Mouse (Mus musculus): ENCODE results near the gene Etnk2.
A peak's percentile ranks its signal among the peaks of the same experiment; 100 is the strongest.
"Not testable (repeated sequence)": the region's sequence is repeated elsewhere in the genome, so short reads cannot be mapped to it uniquely, and the experiment has no call there.

Gene Etnk2

DNA sequence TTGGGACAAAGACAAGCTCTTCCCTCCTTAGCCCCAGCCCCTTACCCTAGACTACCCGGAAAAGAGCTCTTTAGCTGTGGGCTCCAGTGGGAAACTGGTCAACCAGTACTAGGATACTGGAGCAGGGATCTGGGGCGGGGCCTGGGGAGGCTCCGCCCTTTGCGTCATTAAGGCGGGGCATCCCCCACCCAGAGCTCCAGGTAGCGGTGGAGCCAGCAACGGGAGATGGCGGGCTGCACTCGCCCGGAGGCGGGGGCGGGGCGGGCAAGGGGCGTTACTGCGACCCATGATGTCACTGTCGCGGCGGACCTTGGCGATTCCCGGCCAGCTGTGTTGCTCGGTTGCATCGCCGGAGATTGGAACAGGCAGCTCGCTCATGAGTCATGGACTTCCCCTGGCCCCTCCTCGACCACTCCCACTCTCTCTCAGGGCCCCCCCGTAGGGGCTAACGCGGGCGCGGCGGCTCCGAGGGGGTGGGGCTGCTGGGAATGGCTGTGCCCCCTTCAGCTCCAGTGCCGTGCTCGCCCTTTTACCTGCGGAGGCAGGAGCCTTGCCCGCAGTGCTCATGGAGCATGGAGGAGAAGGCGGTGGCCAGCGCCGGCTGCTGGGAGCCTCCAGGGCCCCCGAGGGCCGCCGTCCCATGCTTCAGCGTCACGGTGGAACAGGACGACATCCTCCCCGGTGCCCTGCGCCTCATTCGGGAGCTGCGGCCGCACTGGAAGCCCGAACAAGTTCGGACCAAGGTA, at the start of gene Etnk2:
Gene Etnk2, plus strand, starts transcription at position 297 of the 746 bp plus-strand sequence.
- DNase-seq, result peak; percentile 88

GRCm38 (mm10) chr1:133314364-133314763, 49.0 kb upstream of the Etnk2 start:
- DNase-seq, result peak; percentile 79

- no peak for DNase-seq
These were observed 47.6 kb upstream of the Etnk2 start for GRCm38 (mm10) chr1:133315775-133316174.

DNA sequence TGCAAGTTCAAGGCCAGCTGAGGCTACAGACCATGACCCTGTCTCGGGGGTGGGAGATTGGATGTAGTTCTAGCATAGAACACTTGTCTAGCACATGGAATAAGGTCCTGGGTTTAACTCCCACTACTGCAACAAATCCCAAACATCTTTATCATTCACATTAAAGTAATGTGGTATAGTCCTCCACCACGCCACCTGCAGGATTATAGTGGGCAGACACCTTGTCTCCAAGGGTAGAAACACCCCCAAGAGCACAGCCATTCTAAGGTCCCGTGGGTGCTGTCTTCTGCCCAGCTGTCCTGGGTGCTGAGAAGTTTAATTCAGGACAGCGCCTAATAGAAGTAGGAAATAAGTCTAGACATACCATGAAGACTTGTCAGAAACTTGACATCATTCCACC, 46.8 kb upstream of the Etnk2 start:
- DNase-seq, result no peak

GRCm38 (mm10) chr1:133317149-133317548, 46.2 kb upstream of the Etnk2 start:
- DNase-seq, result no peak

- peak; percentile 69 for DNase-seq
These were observed 42.0 kb upstream of the Etnk2 start, which contains the start of gene Kiss1 for GRCm38 (mm10) chr1:133321267-133321925. TSS of gene Kiss1 (plus strand) at chr1:133321875.

- DNase-seq, result peak; percentile 57
These were observed 40.0 kb upstream of the Etnk2 start for GRCm38 (mm10) chr1:133323333-133323732.

- DNase-seq, result no peak
These were observed 37.4 kb upstream of the Etnk2 start for GRCm38 (mm10) chr1:133325951-133326350.

GRCm38 (mm10) chr1:133327094-133327493, 36.3 kb upstream of the Etnk2 start:
- DNase-seq, result no peak

GRCm38 (mm10) chr1:133328299-133328795, 35.0 kb upstream of the Etnk2 start:
- DNase-seq, result no peak

- DNase-seq, result peak; percentile 85
These were observed 34.3 kb upstream of the Etnk2 start for GRCm38 (mm10) chr1:133328896-133329637.

- no peak for DNase-seq
These were observed 33.8 kb upstream of the Etnk2 start for GRCm38 (mm10) chr1:133329638-133329964.

GRCm38 (mm10) chr1:133331142-133331541, 32.2 kb upstream of the Etnk2 start:
- no peak for DNase-seq

DNA sequence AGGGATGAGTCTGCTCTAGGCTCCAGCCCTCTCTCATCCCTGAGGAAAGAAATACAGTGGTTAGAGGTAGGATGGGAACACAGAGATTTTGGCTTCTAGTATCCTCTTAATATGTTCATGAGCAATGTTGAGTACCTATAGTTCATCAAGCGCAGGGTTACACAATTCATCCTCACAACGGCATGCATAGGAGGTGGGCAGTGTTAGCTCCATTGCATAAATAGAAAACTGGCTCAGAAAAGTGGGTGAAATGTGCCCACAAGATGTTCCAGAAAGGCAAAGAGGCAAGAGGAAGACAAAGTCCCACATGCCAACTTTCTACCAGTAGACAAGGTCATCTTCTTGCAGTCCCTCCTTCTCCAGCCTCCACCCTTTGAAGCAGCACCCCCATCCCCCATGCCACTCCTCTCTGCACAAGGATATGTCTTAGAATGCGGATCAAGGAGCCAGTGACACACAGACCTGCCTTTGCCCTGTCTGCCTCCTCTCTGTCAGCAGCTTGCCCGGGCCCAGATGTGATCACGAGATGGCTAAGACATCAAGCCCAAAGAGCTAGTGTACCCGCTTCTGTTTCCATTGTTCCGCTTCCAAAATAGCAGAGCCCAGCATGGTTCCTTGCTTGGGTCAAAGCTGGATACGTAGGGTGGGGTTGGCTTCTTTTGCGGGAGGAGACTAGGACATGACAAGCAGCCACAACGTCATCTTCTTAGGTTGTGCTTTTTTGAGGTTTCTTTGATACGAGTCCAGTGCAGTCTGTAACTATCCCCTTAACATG, 30.5 kb upstream of the Etnk2 start:
- DNase-seq, result no peak

DNA sequence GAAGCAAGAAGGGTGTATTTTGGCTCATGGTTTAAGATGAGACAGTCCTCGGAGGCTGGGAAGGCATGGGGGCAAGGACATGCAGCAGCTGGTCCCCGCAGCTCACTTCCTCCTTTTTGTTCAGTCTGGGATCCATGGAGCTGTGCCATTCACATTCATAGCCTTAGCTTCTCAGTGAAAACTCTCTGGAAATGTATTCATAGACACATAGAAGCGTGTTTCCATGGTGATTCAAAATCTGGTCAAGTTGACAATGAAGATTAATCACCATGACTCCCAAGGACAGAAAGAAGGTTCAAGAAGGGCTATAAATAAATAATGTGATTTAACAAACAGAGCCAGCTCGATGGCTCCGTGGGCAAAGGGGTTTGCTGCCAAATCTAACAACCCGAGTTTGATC, 29.4 kb upstream of the Etnk2 start:
- no peak for DNase-seq

DNA sequence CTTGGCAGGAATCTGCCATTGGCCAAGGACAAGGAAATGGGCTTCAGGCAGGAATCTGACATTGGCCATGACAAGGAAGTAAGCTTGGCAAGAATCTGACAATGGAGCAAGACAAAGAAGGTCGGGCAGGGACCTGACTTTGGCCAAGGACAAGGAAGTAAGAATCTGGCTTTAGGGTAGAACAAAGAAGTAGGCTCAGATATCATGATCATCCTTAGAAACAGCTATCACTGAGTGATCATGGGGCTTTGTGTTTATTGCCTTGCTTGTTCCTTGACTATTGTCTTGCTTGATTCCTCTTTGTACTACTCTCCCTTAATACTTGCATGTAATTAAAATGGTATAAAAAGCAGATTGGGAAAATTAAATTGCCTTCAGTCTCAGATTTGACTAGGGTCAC, 23.0 kb upstream of the Etnk2 start:
- DNase-seq, result not testable (repeated sequence)

- DNase-seq, result no peak
These were observed 19.0 kb upstream of the Etnk2 start for GRCm38 (mm10) chr1:133344357-133344756.

DNA sequence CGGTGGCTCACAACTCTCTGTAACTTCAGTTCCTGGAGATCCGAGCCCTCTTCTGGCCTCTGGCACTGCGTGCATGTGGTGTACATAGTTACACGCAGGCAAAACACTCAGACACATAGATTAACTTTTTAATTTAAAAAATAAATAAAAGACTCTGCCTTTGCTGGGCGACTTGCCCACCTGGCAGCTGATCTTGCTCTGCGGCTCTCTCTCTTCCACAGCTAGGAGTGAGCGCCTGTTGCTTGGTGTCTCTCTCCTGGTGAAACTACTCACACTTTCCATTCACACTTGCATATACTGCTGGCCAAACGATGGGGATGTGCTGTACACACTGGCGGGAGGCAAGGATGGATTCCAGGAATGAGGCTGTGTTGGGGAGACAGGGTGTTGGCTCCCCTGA, 16.8 kb upstream of the Etnk2 start:
- DNase-seq, result no peak

GRCm38 (mm10) chr1:133347226-133347625, 16.1 kb upstream of the Etnk2 start:
- no peak for DNase-seq

DNA sequence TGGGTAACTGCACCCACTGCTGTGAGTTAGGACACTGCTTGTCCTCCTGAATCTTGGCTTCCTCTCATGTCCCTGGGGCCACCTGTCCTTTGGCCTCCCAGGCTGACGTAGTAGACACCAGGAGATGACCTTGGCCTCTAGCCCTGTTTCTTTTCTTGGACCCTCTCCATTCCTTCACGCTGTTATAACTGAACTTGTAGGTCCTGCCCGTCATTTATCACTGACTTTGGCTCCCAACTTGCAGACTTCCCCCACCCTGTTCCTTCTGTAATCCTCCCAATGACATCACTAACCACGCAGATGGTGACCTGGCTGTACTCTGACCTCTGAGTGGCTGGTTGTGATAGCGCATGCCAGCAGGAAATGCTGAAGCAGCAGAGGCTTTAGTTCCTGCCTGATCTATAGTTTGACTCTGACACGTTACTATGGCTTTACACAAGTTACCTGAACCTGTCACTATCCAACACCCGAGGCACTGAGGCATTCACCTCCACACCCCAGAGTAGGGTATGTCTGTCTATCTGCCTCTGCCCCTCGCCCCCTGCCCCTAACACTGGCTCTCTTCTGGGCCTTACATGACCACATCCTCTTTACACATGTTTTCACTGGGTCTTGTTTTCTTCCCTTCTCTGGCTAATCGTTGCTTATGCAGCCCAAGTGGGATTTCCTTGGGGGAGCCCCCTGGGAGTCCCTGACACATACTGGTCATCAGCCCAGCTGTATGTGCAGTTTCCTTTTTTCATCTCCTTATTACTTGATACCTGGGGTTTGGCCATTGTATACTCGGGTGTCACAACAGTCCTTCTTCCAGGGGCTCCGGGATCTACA, 15.5 kb upstream of the Etnk2 start:
- DNase-seq, result no peak

GRCm38 (mm10) chr1:133350210-133350609, 13.2 kb upstream of the Etnk2 start, which contains the start of gene Ren1:
TSS of gene Ren1 (plus strand) at chr1:133350510.
- no peak for DNase-seq

DNA sequence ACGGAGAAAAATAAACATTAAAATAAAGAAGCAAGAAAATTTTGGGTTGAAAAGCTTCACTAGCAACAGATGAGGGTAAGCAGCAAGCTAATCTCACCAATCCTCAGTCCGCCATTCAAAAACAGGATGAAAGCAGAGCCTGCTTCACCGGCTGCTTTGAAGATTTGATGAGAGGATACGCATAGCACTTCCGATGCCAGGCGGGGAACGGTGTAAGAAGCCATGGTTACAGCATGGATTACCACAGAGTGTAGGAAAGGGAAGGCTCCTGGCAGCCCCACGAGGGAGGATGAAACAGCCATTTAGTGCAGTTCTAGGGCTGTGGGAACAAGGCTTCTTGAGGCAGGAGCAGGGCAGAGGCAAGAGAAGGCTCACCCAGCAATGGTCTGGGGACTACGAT, 11.6 kb upstream of the Etnk2 start:
- no peak for DNase-seq
